Mouse (Mus musculus) forebrain, embryonic 12.5 days (tissue): ENCODE data around the gene Vmn1r43. TPM values are rescaled to one million over a fixed set of nuclear protein-coding genes. Genes with fewer than 3 reads are reported as not detected.
"Not testable (repeated sequence)": the region's sequence is repeated elsewhere in the genome, so short reads cannot be mapped to it uniquely, and the experiment has no call there.

Experiments used
- ATAC-seq: fragments of 200-750 bp; cut with Nextera tagmentation; 2 replicates; pipeline ENCODE4 v1.8.0; 2017; ENCODE audit warnings: moderate TSS enrichment; ENCODE audit not compliant: low FRiP score
- H3K27ac ChIP-seq: fragments of 300-500 bp; sonication (generic); 2 replicates; pipeline ENCODE4 v1.5.1; 2016; ENCODE audit warnings: mild to moderate bottlenecking
- H3K27me3 ChIP-seq: fragments of 300-500 bp; sonication (generic); 2 replicates; pipeline ENCODE4 v1.6.1; 2016; ENCODE audit warnings: mild to moderate bottlenecking
- H3K36me3 ChIP-seq: fragments of 300-500 bp; sonication (generic); replicated peaks from 2 replicates; pipeline ENCODE4 v1.6.1; 2016; ENCODE audit warnings: mild to moderate bottlenecking
- H3K4me1 ChIP-seq: fragments of 300-500 bp; sonication (generic); 2 replicates; pipeline ENCODE4 v1.6.1; 2016
- H3K4me2 ChIP-seq: fragments of 300-500 bp; sonication (generic); 2 replicates; pipeline ENCODE4 v1.6.1; 2016; ENCODE audit warnings: mild to moderate bottlenecking, moderate library complexity
- H3K4me3 ChIP-seq: fragments of 300-500 bp; sonication (generic); replicated peaks from 2 replicates; pipeline ENCODE4 v1.5.1; 2016; ENCODE audit warnings: mild to moderate bottlenecking
- H3K9ac ChIP-seq: fragments of 300-500 bp; sonication (generic); 2 replicates; pipeline ENCODE4 v1.6.1; 2016; ENCODE audit warnings: mild to moderate bottlenecking
- H3K9me3 ChIP-seq: fragments of 300-500 bp; sonication (generic); 2 replicates; pipeline ENCODE4 v1.6.1; 2016
- WGBS: fragments of 180-500 bp; shearing (Covaris S2); methylation state at CpG from one replicate; pipeline ENCODE4 v1.1.7; 2016; 5-methylcytosine and 5-hydroxymethylcytosine counted together
- polyA plus RNA-seq: library from polyadenylated mRNA; unstranded; fragments of >200 nt; fragmentation: Nextera tagmentation; extraction: Ambion mirVana; gene quantifications from 2 replicates; pipeline ENCODE4 v1.2.1, GENCODE M21; 2016

The Vmn1r43 gene
- not detected in 2 replicates for polyA plus RNA-seq

DNA sequence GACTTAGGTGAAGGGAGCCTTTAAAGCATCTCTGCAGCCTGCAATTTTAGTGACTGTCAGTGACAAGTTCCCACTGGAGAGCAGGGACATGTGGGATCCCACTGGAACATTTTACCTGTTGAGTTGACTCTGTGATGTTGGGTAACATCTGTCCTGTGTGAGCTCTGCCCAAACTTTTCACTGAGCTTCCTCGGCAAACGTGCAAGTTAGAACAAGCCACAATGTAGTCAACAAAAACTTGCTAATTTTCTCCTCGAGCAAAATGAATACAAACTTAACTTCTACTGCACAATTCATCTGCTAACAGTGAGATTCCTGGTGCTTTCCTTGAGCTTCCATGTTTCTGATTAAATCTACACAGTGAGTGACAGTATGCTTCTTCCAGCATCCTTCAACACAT, at the start of gene Vmn1r43, which contains the start of gene Vmn1r42:
Gene Vmn1r43 (minus strand): TSS at position 101 of the 400 bp plus-strand sequence.
Gene Vmn1r42 (minus strand): TSS at position 101 of the 400 bp plus-strand sequence.
- not testable (repeated sequence) for ATAC-seq, H3K9me3 ChIP-seq, H3K4me3 ChIP-seq, H3K4me1 ChIP-seq, H3K4me2 ChIP-seq, H3K27me3 ChIP-seq, H3K9ac ChIP-seq, H3K36me3 ChIP-seq, H3K27ac ChIP-seq
- 85% methylated on average over 3 of the region's 3 CpGs for WGBS

GRCm38 (mm10) chr6:89883812-89884211, 7.6 kb upstream of the Vmn1r43 start:
- 57% methylated on average over 2 of the region's 2 CpGs for WGBS

DNA sequence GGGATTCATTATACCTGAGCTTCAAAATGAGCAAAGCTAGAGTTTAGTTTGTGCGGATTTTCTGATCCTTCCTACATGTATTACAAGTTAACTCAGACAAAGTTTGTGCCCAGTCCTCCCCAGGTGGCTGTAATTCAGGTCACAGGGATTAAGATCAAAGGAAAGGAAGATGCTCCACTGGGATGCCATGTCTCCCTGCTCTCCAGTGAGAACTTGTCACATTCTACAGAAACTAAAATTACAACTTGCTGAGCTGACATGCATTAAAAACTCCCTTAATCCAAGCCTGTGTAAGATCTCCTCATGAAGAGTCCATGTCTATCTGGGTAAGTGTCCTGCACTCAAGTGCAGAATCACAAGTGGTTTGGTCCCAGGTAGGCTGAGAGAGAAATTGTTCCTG, 7.1 kb upstream of the Vmn1r43 start, which contains the start of gene Vmn1r44:
Gene Vmn1r44 (plus strand): TSS at position 301 of the 400 bp plus-strand sequence.
- Histone ChIP-seq H3K4me1 (no peaks in the 10 kb centered on the region), H3K27ac (no peak within 1 kb of the TSS), H3K9me3 (0 out of 2 replicates have a peak, but pooled peaks cover 2% of the 10 kb centered on the region), H3K9ac (no peak within 1 kb of the TSS), H3K36me3 (no peaks in the 10 kb centered on the region), H3K4me3 (no peak within 1 kb of the TSS), H3K4me2 (no peak within 1 kb of the TSS), H3K27me3 (no peaks in the 10 kb centered on the region)
- 91% methylated on average over 1 of the region's 1 CpGs for WGBS
- ATAC-seq: no peak

More at GRCm38 (mm10) chr6:89883812-89884211, 7.6 kb upstream of the Vmn1r43 start:
- no peak overlapping the region for H3K9ac ChIP-seq
- no peaks in the 10 kb centered on the region for H3K36me3 ChIP-seq
- 0 out of 2 replicates have a peak, but pooled peaks cover 2% of the 10 kb centered on the region for H3K9me3 ChIP-seq
- ATAC-seq: no peak
- no peak overlapping the region for H3K4me3 ChIP-seq
- H3K27ac ChIP-seq: no peak overlapping the region
- no peaks in the 10 kb centered on the region for H3K4me1 ChIP-seq
- H3K4me2 ChIP-seq: no peak overlapping the region
- no peaks in the 10 kb centered on the region for H3K27me3 ChIP-seq

- ATAC-seq: no peak
- H3K27ac ChIP-seq: no peak overlapping the region
- no peaks in the 10 kb centered on the region for H3K4me1 ChIP-seq
- H3K4me3 ChIP-seq: no peak overlapping the region
- H3K4me2 ChIP-seq: no peak overlapping the region
- H3K9me3 ChIP-seq: 0 out of 2 replicates have a peak, but pooled peaks cover 2% of the 10 kb centered on the region
- H3K36me3 ChIP-seq: no peaks in the 10 kb centered on the region
- no peaks in the 10 kb centered on the region for H3K27me3 ChIP-seq
- no peak overlapping the region for H3K9ac ChIP-seq
Observed at GRCm38 (mm10) chr6:89880867-89881266, 4.7 kb upstream of the Vmn1r43 start.

- no peak for ATAC-seq
- no peak overlapping the region for H3K4me2 ChIP-seq
- H3K9ac ChIP-seq: no peak overlapping the region
- 71% methylated on average over 2 of the region's 2 CpGs for WGBS
- H3K27ac ChIP-seq: no peak overlapping the region
- no peaks in the 10 kb centered on the region for H3K27me3 ChIP-seq
- 0 out of 2 replicates have a peak, but pooled peaks cover 2% of the 10 kb centered on the region for H3K9me3 ChIP-seq
- no peak overlapping the region for H3K4me3 ChIP-seq
- no peaks in the 10 kb centered on the region for H3K4me1 ChIP-seq
- H3K36me3 ChIP-seq: no peaks in the 10 kb centered on the region
Observed at GRCm38 (mm10) chr6:89876963-89877362, 750 bp upstream of the Vmn1r43 start.

DNA sequence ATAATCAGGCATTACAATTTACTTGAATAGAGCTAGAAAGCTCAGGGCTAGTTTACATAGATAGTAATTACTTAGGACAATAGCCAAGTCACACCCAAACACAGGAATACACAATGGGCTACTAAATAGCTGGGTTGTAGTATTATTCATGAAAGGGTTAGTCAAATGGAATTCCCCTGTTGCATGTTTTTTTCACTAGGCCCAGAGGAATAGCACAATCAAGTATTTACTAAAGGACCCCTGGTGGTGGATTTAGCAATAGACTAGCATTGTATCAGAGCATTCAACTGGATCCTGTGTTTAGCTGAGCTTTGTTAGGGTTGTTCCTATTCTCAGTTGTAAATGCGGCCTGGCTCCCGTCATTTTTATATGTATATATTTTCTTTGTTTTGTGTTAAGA, 8.2 kb downstream of the Vmn1r43 start:
- H3K4me3 ChIP-seq: no peak overlapping the region
- H3K9me3 ChIP-seq: peaks cover 26% of the 10 kb centered on the region
- no peak for ATAC-seq
- no peaks in the 10 kb centered on the region for H3K27me3 ChIP-seq
- H3K4me1 ChIP-seq: no peaks in the 10 kb centered on the region
- no peaks in the 10 kb centered on the region for H3K36me3 ChIP-seq
- WGBS: 76% methylated on average over 2 of the region's 2 CpGs
- no peak overlapping the region for H3K27ac ChIP-seq
- no peak overlapping the region for H3K4me2 ChIP-seq
- no peak overlapping the region for H3K9ac ChIP-seq

DNA sequence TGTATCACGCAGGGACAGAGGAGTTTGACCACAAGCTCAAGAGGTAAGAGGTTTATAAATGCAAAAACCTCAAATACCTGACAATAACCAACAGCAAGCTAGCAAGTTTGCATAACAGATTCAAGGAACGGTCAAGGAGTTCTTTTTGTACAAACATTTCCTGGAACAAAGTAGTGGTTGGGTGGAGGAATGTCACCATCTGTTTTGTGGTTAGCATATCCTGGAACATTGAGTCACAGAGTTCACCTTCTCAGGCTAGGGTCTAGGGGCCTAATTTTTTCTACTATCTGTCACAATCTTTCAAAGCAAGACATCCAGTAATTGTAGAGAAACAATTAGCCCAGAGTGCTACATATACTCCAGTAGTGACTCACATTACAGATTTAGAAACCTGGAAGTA, 8.9 kb downstream of the Vmn1r43 start:
- no peak for ATAC-seq
- no peak overlapping the region for H3K27ac ChIP-seq
- H3K4me3 ChIP-seq: no peak overlapping the region
- H3K9ac ChIP-seq: no peak overlapping the region
- H3K27me3 ChIP-seq: no peaks in the 10 kb centered on the region
- WGBS: 97% methylated on average over 2 of the region's 2 CpGs
- H3K36me3 ChIP-seq: no peaks in the 10 kb centered on the region
- H3K4me1 ChIP-seq: no peaks in the 10 kb centered on the region
- no peak overlapping the region for H3K4me2 ChIP-seq
- H3K9me3 ChIP-seq: peaks cover 27% of the 10 kb centered on the region

GRCm38 (mm10) chr6:89863792-89864191, 12.4 kb downstream of the Vmn1r43 start:
- Histone ChIP-seq H3K27me3 (no peaks in the 10 kb centered on the region), H3K4me3 (no peak overlapping the region), H3K4me1 (no peaks in the 10 kb centered on the region), H3K4me2 (no peak overlapping the region), H3K9ac (no peak overlapping the region), H3K27ac (no peak overlapping the region), H3K36me3 (no peaks in the 10 kb centered on the region), H3K9me3 (peaks cover 41% of the 10 kb centered on the region)
- 78% methylated on average over 4 of the region's 4 CpGs for WGBS
- no peak for ATAC-seq

- H3K36me3 ChIP-seq: no peaks in the 10 kb centered on the region
- no peaks in the 10 kb centered on the region for H3K4me1 ChIP-seq
- no peak overlapping the region for H3K9ac ChIP-seq
- no peak overlapping the region for H3K4me3 ChIP-seq
- no peaks in the 10 kb centered on the region for H3K27me3 ChIP-seq
- WGBS: 93% methylated on average over 2 of the region's 2 CpGs
- no peak overlapping the region for H3K4me2 ChIP-seq
- H3K27ac ChIP-seq: no peak overlapping the region
- ATAC-seq: no peak
- peaks cover 35% of the 10 kb centered on the region for H3K9me3 ChIP-seq
Observed at GRCm38 (mm10) chr6:89859839-89860238, 16.4 kb downstream of the Vmn1r43 start.

DNA sequence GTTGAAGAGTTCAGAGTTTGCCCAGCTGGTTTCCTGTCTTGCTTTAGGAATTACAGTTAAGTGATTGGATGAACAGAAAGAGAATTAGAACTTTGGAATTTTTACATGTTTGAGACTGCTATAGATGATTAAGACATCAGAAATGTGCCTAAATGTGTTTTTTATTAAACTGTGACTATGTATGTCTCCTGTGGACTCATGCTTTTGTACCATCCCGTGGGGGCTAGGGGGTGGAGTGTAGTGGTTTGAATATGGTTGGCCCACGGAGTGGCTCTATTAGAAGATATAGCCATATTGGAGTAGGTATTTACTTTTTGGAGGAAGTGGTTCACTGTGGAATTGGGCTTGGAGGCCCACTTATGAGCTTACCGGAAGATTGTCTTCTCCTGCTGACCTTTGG, 18.7 kb downstream of the Vmn1r43 start:
- Histone ChIP-seq H3K27ac (no peak overlapping the region), H3K4me3 (no peak overlapping the region), H3K9me3 (peaks cover 26% of the 10 kb centered on the region), H3K27me3 (no peaks in the 10 kb centered on the region), H3K4me2 (no peak overlapping the region), H3K9ac (no peak overlapping the region), H3K4me1 (no peaks in the 10 kb centered on the region), H3K36me3 (no peaks in the 10 kb centered on the region)
- 83% methylated on average over 3 of the region's 3 CpGs for WGBS
- ATAC-seq: no peak

Other genes with a start within 250 kb of the Vmn1r43 start
- gene Txnrd3, start 232.4 kb downstream of the Vmn1r43 start, polyA plus RNA-seq: 9.1 and 10.2 TPM in 2 replicates
- gene Vmn1r40, start 168.9 kb downstream of the Vmn1r43 start, polyA plus RNA-seq: not detected in 2 replicates
- gene Vmn1r41, start 135.6 kb downstream of the Vmn1r43 start, polyA plus RNA-seq: not detected in 2 replicates
- gene Vmn1r42, start within 50 bp of the Vmn1r43 start, polyA plus RNA-seq: not detected in 2 replicates
- gene Vmn1r44, start 7.2 kb upstream of the Vmn1r43 start, polyA plus RNA-seq: not detected in 2 replicates
- not detected in 2 replicates for gene Vmn1r45, start 64.2 kb upstream of the Vmn1r43 start, polyA plus RNA-seq
- not detected in 2 replicates for gene Vmn1r46, start 92.9 kb upstream of the Vmn1r43 start, polyA plus RNA-seq
- gene Vmn1r47, start 139.7 kb upstream of the Vmn1r43 start, polyA plus RNA-seq: not detected in 2 replicates
- not detected in 2 replicates for gene Vmn1r48, start 160.4 kb upstream of the Vmn1r43 start, polyA plus RNA-seq
- gene Vmn1r49, start 202.1 kb upstream of the Vmn1r43 start, polyA plus RNA-seq: not detected in 2 replicates
- gene Vmn1r50, start 225.0 kb upstream of the Vmn1r43 start, polyA plus RNA-seq: not detected in 2 replicates
- not detected in 2 replicates for gene Vmn1r51, start 246.2 kb upstream of the Vmn1r43 start, polyA plus RNA-seq